Mouse (Mus musculus): ENCODE data around the gene Tmem44. TPM values are rescaled to one million over a fixed set of nuclear protein-coding genes. Genes with fewer than 3 reads are reported as not detected.

Gene Tmem44
- polyA plus RNA-seq, 1 experiment from 2014 or later: 58.7 TPM

GRCm38 (mm10) chr16:30512375-30513049 lies 38.1 kb downstream of the Tmem44 start:
- peaks cover 22% of the 10 kb centered on the region for H3K36me3 ChIP-seq
- peaks cover 26% of the 10 kb centered on the region for H3K4me1 ChIP-seq
- H3K4me3 ChIP-seq: no peak overlapping the region
- H3K9me3 ChIP-seq (replicated peaks): no peaks in the 10 kb centered on the region
- no peak overlapping the region for H3K4me2 ChIP-seq (replicated peaks)
- no peak overlapping the region for H3K27ac ChIP-seq
- H3K27me3 ChIP-seq: no peaks in the 10 kb centered on the region
- WGBS: 57% methylated on average over 8 of the region's 8 CpGs
- H3K9ac ChIP-seq: no peak overlapping the region
- ATAC-seq (ENCODE audit: low FRiP score): no peak

- peak overlapping the region; percentile 78; the same call in 1 of the 2 replicates for H3K9ac ChIP-seq
- H3K27ac ChIP-seq: peak overlapping the region; percentile 90; the same call in 1 of the 2 replicates
- peaks cover 18% of the 10 kb centered on the region for H3K36me3 ChIP-seq
- H3K9me3 ChIP-seq (replicated peaks): no peaks in the 10 kb centered on the region
- WGBS: 84% methylated on average over 13 of the region's 13 CpGs
- H3K4me1 ChIP-seq: peaks cover 26% of the 10 kb centered on the region
- H3K27me3 ChIP-seq: no peaks in the 10 kb centered on the region
- no peak for ATAC-seq (ENCODE audit: low FRiP score)
- H3K4me3 ChIP-seq: peak overlapping the region; percentile 60
- peak overlapping the region; percentile 57 for H3K4me2 ChIP-seq (replicated peaks)
Measured at GRCm38 (mm10) chr16:30511563-30512340, 38.9 kb downstream of the Tmem44 start.

GRCm38 (mm10) chr16:30510504-30511451 lies 39.9 kb downstream of the Tmem44 start:
- WGBS: 4% methylated on average over 44 of the region's 44 CpGs
- Histone ChIP-seq H3K4me1 (peaks cover 26% of the 10 kb centered on the region), H3K9me3 (replicated peaks) (no peaks in the 10 kb centered on the region), H3K27ac (peak overlapping the region; percentile 90), H3K4me2 (replicated peaks) (peak overlapping the region; percentile 57), H3K27me3 (no peaks in the 10 kb centered on the region), H3K9ac (peak overlapping the region; percentile 78), H3K36me3 (peaks cover 16% of the 10 kb centered on the region), H3K4me3 (peak overlapping the region; percentile 60)
- peak; percentile 94 for ATAC-seq (ENCODE audit: low FRiP score)

GRCm38 (mm10) chr16:30510091-30510490 lies 40.6 kb downstream of the Tmem44 start:
- peak overlapping the region; percentile 90; the same call in 1 of the 2 replicates for H3K27ac ChIP-seq
- peaks cover 9% of the 10 kb centered on the region for H3K36me3 ChIP-seq
- peak overlapping the region; percentile 57 for H3K4me2 ChIP-seq (replicated peaks)
- no peaks in the 10 kb centered on the region for H3K9me3 ChIP-seq (replicated peaks)
- peak overlapping the region; percentile 78 for H3K9ac ChIP-seq
- WGBS: 46% methylated on average over 9 of the region's 9 CpGs
- H3K27me3 ChIP-seq: no peaks in the 10 kb centered on the region
- H3K4me3 ChIP-seq: peak overlapping the region; percentile 60
- no peak for ATAC-seq (ENCODE audit: low FRiP score)
- peaks cover 26% of the 10 kb centered on the region for H3K4me1 ChIP-seq

GRCm38 (mm10) chr16:30509340-30509739 lies 41.3 kb downstream of the Tmem44 start:
- Histone ChIP-seq H3K4me3 (no peak overlapping the region), H3K9me3 (replicated peaks) (no peaks in the 10 kb centered on the region), H3K36me3 (peaks cover 7% of the 10 kb centered on the region), H3K4me1 (peaks cover 26% of the 10 kb centered on the region), H3K27ac (no peak overlapping the region), H3K27me3 (no peaks in the 10 kb centered on the region), H3K9ac (no peak overlapping the region), H3K4me2 (replicated peaks) (no peak overlapping the region)
- ATAC-seq (ENCODE audit: low FRiP score): no peak
- WGBS: 92% methylated on average over 12 of the region's 12 CpGs

GRCm38 (mm10) chr16:30508738-30509137 lies 41.9 kb downstream of the Tmem44 start:
- no peak overlapping the region for H3K4me2 ChIP-seq (replicated peaks)
- no peaks in the 10 kb centered on the region for H3K27me3 ChIP-seq
- no peak for ATAC-seq (ENCODE audit: low FRiP score)
- no peaks in the 10 kb centered on the region for H3K9me3 ChIP-seq (replicated peaks)
- no peak overlapping the region for H3K9ac ChIP-seq
- peaks cover 25% of the 10 kb centered on the region for H3K4me1 ChIP-seq
- no peak overlapping the region for H3K4me3 ChIP-seq
- WGBS: 93% methylated on average over 9 of the region's 9 CpGs
- no peak overlapping the region for H3K27ac ChIP-seq
- peaks cover under 1% of the 10 kb centered on the region; the same call in 1 of the 2 replicates for H3K36me3 ChIP-seq

- H3K4me3 ChIP-seq: no peak overlapping the region
- WGBS: 69% methylated on average over 10 of the region's 10 CpGs
- ATAC-seq (ENCODE audit: low FRiP score): no peak
- H3K4me2 ChIP-seq (replicated peaks): no peak overlapping the region
- H3K27me3 ChIP-seq: no peaks in the 10 kb centered on the region
- H3K9ac ChIP-seq: no peak overlapping the region
- no peak overlapping the region for H3K27ac ChIP-seq
- H3K36me3 ChIP-seq: no peaks in the 10 kb centered on the region
- no peaks in the 10 kb centered on the region for H3K9me3 ChIP-seq (replicated peaks)
- H3K4me1 ChIP-seq: peaks cover 18% of the 10 kb centered on the region
Measured at GRCm38 (mm10) chr16:30507120-30507519, 43.5 kb downstream of the Tmem44 start.

GRCm38 (mm10) chr16:30505311-30506031 lies 45.2 kb downstream of the Tmem44 start:
- Histone ChIP-seq H3K4me2 (replicated peaks) (no peak overlapping the region), H3K27ac (no peak overlapping the region), H3K9ac (no peak overlapping the region), H3K36me3 (no peaks in the 10 kb centered on the region), H3K9me3 (replicated peaks) (no peaks in the 10 kb centered on the region), H3K4me3 (no peak overlapping the region), H3K4me1 (peaks cover 11% of the 10 kb centered on the region; the same call in 1 of the 2 replicates), H3K27me3 (no peaks in the 10 kb centered on the region)
- 73% methylated on average over 11 of the region's 11 CpGs for WGBS
- ATAC-seq (ENCODE audit: low FRiP score): no peak

GRCm38 (mm10) chr16:30504856-30505255 lies 45.8 kb downstream of the Tmem44 start:
- Histone ChIP-seq H3K4me3 (no peak overlapping the region), H3K4me1 (0 out of 2 replicates have a peak, but pooled peaks cover 6% of the 10 kb centered on the region), H3K27ac (no peak overlapping the region), H3K27me3 (no peaks in the 10 kb centered on the region), H3K4me2 (replicated peaks) (no peak overlapping the region), H3K36me3 (no peaks in the 10 kb centered on the region), H3K9me3 (replicated peaks) (no peaks in the 10 kb centered on the region), H3K9ac (no peak overlapping the region)
- no peak for ATAC-seq (ENCODE audit: low FRiP score)
- WGBS: 80% methylated on average over 4 of the region's 4 CpGs

- H3K36me3 ChIP-seq: no peaks in the 10 kb centered on the region
- no peaks in the 10 kb centered on the region for H3K9me3 ChIP-seq (replicated peaks)
- no peak overlapping the region for H3K9ac ChIP-seq
- no peaks in the 10 kb centered on the region for H3K27me3 ChIP-seq
- H3K4me3 ChIP-seq: no peak overlapping the region
- ATAC-seq (ENCODE audit: low FRiP score): no peak
- H3K27ac ChIP-seq: no peak overlapping the region
- 19% methylated on average over 15 of the region's 15 CpGs for WGBS
- no peak overlapping the region for H3K4me2 ChIP-seq (replicated peaks)
- H3K4me1 ChIP-seq: peaks cover 13% of the 10 kb centered on the region
Measured at GRCm38 (mm10) chr16:30503958-30504357, 46.7 kb downstream of the Tmem44 start.

- no peaks in the 10 kb centered on the region for H3K9me3 ChIP-seq (replicated peaks)
- WGBS: 40% methylated on average over 25 of the region's 25 CpGs
- no peaks in the 10 kb centered on the region for H3K27me3 ChIP-seq
- peak overlapping the region; percentile 26; the same call in 1 of the 2 replicates for H3K4me2 ChIP-seq (replicated peaks)
- H3K36me3 ChIP-seq: no peaks in the 10 kb centered on the region
- peaks cover 14% of the 10 kb centered on the region for H3K4me1 ChIP-seq
- H3K4me3 ChIP-seq: no peak overlapping the region
- no peak for ATAC-seq (ENCODE audit: low FRiP score)
- H3K9ac ChIP-seq: peak overlapping the region; percentile 27; the same call in 1 of the 2 replicates
- no peak overlapping the region for H3K27ac ChIP-seq
Measured at GRCm38 (mm10) chr16:30502221-30502891, 48.3 kb downstream of the Tmem44 start.

Data from hindbrain, embryonic 12.5 days (tissue).